Mouse (Mus musculus) limb, embryonic 13.5 days (tissue): Measurements from ENCODE around the gene Zfp536. TPM values are rescaled to one million over a fixed set of nuclear protein-coding genes. Genes with fewer than 3 reads are reported as not detected.

Experiments used
- ATAC-seq: fragments of 200-750 bp; cut with Nextera tagmentation; 2 replicates; pipeline ENCODE4 v1.8.0; 2017; ENCODE audit warnings: low read depth, moderate number of reproducible peaks, moderate TSS enrichment; ENCODE audit not compliant: low FRiP score
- H3K27ac ChIP-seq: fragments of 300-500 bp; sonication (generic); 2 replicates; pipeline ENCODE4 v1.5.1; 2015; ENCODE audit warnings: inconsistent platforms, mild to moderate bottlenecking, moderate library complexity
- H3K27me3 ChIP-seq: fragments of 300-500 bp; sonication (generic); 2 replicates; pipeline ENCODE4 v1.6.1; 2015; ENCODE audit warnings: mild to moderate bottlenecking, inconsistent platforms
- H3K36me3 ChIP-seq: fragments of 300-500 bp; sonication (generic); 2 replicates; pipeline ENCODE4 v1.6.1; 2015; ENCODE audit warnings: inconsistent platforms, mild to moderate bottlenecking, moderate library complexity
- H3K4me1 ChIP-seq: fragments of 300-500 bp; sonication (generic); 2 replicates; pipeline ENCODE4 v1.6.1; 2015; ENCODE audit warnings: inconsistent platforms
- H3K4me2 ChIP-seq: fragments of 300-500 bp; sonication (generic); replicated peaks from 2 replicates; pipeline ENCODE4 v1.6.1; 2015; ENCODE audit warnings: inconsistent platforms, mild to moderate bottlenecking, moderate library complexity
- H3K4me3 ChIP-seq: fragments of 300-500 bp; sonication (generic); 2 replicates; pipeline ENCODE4 v1.5.1; 2015; ENCODE audit warnings: moderate library complexity, mild to moderate bottlenecking, inconsistent platforms
- H3K9ac ChIP-seq: fragments of 300-500 bp; sonication (generic); 2 replicates; pipeline ENCODE4 v1.6.1; 2015; ENCODE audit warnings: mild to moderate bottlenecking, inconsistent platforms
- H3K9me3 ChIP-seq: fragments of 300-500 bp; sonication (generic); 2 replicates; pipeline ENCODE4 v1.6.1; 2016; ENCODE audit warnings: inconsistent platforms
- whole genome bisulfite sequencing: fragments of 180-500 bp; shearing (Covaris S2); methylation state at CpG from one replicate; pipeline ENCODE4 v1.1.7; 2015; 5-methylcytosine and 5-hydroxymethylcytosine counted together
- polyA plus RNA-seq: library from polyadenylated mRNA; unstranded; fragments of >200 nt; fragmentation: Nextera tagmentation; extraction: Ambion mirVana; gene quantifications from 2 replicates; pipeline ENCODE4 v1.2.1, GENCODE M21; 2015

Zfp536 gene
- polyA plus RNA-seq, 1 experiment from 2014 or later, result 6.6 TPM

GRCm38 (mm10) chr7:37559851-37560250 is 213.6 kb downstream of the Zfp536 start:
- Histone ChIP-seq H3K27ac (no peak overlapping the region), H3K9ac (no peak overlapping the region), H3K9me3 (no peaks in the 10 kb centered on the region), H3K4me1 (peaks cover 31% of the 10 kb centered on the region), H3K36me3 (no peaks in the 10 kb centered on the region), H3K27me3 (no peaks in the 10 kb centered on the region), H3K4me2 (no peak overlapping the region), H3K4me3 (no peak overlapping the region)
- WGBS, result 45% methylated on average over 3 of the region's 3 CpGs
- ATAC-seq, result no peak

GRCm38 (mm10) chr7:37559341-37559740 is 214.1 kb downstream of the Zfp536 start:
- Histone ChIP-seq H3K4me1 (peaks cover 26% of the 10 kb centered on the region), H3K9me3 (no peaks in the 10 kb centered on the region), H3K27me3 (no peaks in the 10 kb centered on the region), H3K36me3 (no peaks in the 10 kb centered on the region), H3K9ac (no peak overlapping the region), H3K27ac (no peak overlapping the region), H3K4me2 (no peak overlapping the region), H3K4me3 (no peak overlapping the region)
- WGBS, result 85% methylated on average over 6 of the region's 6 CpGs
- ATAC-seq, result no peak

- 0 out of 2 replicates have a peak, but pooled peaks cover 6% of the 10 kb centered on the region for H3K4me1 ChIP-seq
- no peak for ATAC-seq
- no peaks in the 10 kb centered on the region for H3K27me3 ChIP-seq
- no peak overlapping the region for H3K27ac ChIP-seq
- WGBS, result 80% methylated on average over 1 of the region's 1 CpGs
- H3K4me2 ChIP-seq, result no peak overlapping the region
- no peaks in the 10 kb centered on the region for H3K9me3 ChIP-seq
- H3K4me3 ChIP-seq, result no peak overlapping the region
- no peaks in the 10 kb centered on the region for H3K36me3 ChIP-seq
- H3K9ac ChIP-seq, result no peak overlapping the region
Measured at GRCm38 (mm10) chr7:37556811-37557210, 216.6 kb downstream of the Zfp536 start.

GRCm38 (mm10) chr7:37554405-37554804 is 219.0 kb downstream of the Zfp536 start:
- H3K4me1 ChIP-seq, result peaks cover 11% of the 10 kb centered on the region
- 66% methylated on average over 5 of the region's 5 CpGs for WGBS
- no peak overlapping the region for H3K4me2 ChIP-seq
- no peaks in the 10 kb centered on the region for H3K27me3 ChIP-seq
- no peak overlapping the region for H3K27ac ChIP-seq
- no peak overlapping the region for H3K4me3 ChIP-seq
- H3K9me3 ChIP-seq, result no peaks in the 10 kb centered on the region
- no peak overlapping the region for H3K9ac ChIP-seq
- H3K36me3 ChIP-seq, result no peaks in the 10 kb centered on the region
- ATAC-seq, result no peak

GRCm38 (mm10) chr7:37553646-37554045 is 219.8 kb downstream of the Zfp536 start:
- no peaks in the 10 kb centered on the region for H3K9me3 ChIP-seq
- H3K9ac ChIP-seq, result no peak overlapping the region
- no peaks in the 10 kb centered on the region for H3K27me3 ChIP-seq
- H3K4me2 ChIP-seq, result no peak overlapping the region
- H3K4me1 ChIP-seq, result peaks cover 16% of the 10 kb centered on the region
- H3K4me3 ChIP-seq, result no peak overlapping the region
- WGBS, result 60% methylated on average over 3 of the region's 3 CpGs
- H3K27ac ChIP-seq, result no peak overlapping the region
- no peaks in the 10 kb centered on the region for H3K36me3 ChIP-seq
- ATAC-seq, result no peak

GRCm38 (mm10) chr7:37552384-37552783 is 221.1 kb downstream of the Zfp536 start:
- WGBS, result 48% methylated on average over 3 of the region's 3 CpGs
- ATAC-seq, result no peak
- Histone ChIP-seq H3K27ac (no peak overlapping the region), H3K27me3 (no peaks in the 10 kb centered on the region), H3K9me3 (no peaks in the 10 kb centered on the region), H3K4me2 (no peak overlapping the region), H3K4me3 (no peak overlapping the region), H3K9ac (no peak overlapping the region), H3K36me3 (no peaks in the 10 kb centered on the region), H3K4me1 (peaks cover 16% of the 10 kb centered on the region)

GRCm38 (mm10) chr7:37548805-37549204 is 224.6 kb downstream of the Zfp536 start:
- H3K4me2 ChIP-seq, result no peak overlapping the region
- H3K27ac ChIP-seq, result no peak overlapping the region
- H3K9me3 ChIP-seq, result no peaks in the 10 kb centered on the region
- H3K4me1 ChIP-seq, result peaks cover 16% of the 10 kb centered on the region
- H3K9ac ChIP-seq, result no peak overlapping the region
- no peak overlapping the region for H3K4me3 ChIP-seq
- H3K36me3 ChIP-seq, result no peaks in the 10 kb centered on the region
- ATAC-seq, result no peak
- 65% methylated on average over 15 of the region's 15 CpGs for WGBS
- no peaks in the 10 kb centered on the region for H3K27me3 ChIP-seq

GRCm38 (mm10) chr7:37544011-37544410 is 229.4 kb downstream of the Zfp536 start:
- no peak overlapping the region for H3K9ac ChIP-seq
- H3K36me3 ChIP-seq, result no peaks in the 10 kb centered on the region
- no peaks in the 10 kb centered on the region for H3K27me3 ChIP-seq
- no peak for ATAC-seq
- 23% methylated on average over 6 of the region's 6 CpGs for WGBS
- no peak overlapping the region for H3K4me3 ChIP-seq
- H3K27ac ChIP-seq, result no peak overlapping the region
- no peaks in the 10 kb centered on the region for H3K9me3 ChIP-seq
- no peak overlapping the region for H3K4me2 ChIP-seq
- peaks cover 1% of the 10 kb centered on the region for H3K4me1 ChIP-seq

- Histone ChIP-seq H3K27ac (no peak overlapping the region), H3K36me3 (no peaks in the 10 kb centered on the region), H3K27me3 (no peaks in the 10 kb centered on the region), H3K9ac (no peak overlapping the region), H3K9me3 (no peaks in the 10 kb centered on the region), H3K4me3 (no peak overlapping the region), H3K4me1 (no peaks in the 10 kb centered on the region; the same call in 1 of the 2 replicates), H3K4me2 (no peak overlapping the region)
- 87% methylated on average over 7 of the region's 7 CpGs for WGBS
- no peak for ATAC-seq
Measured at GRCm38 (mm10) chr7:37542951-37543350, 230.5 kb downstream of the Zfp536 start.

- Histone ChIP-seq H3K27me3 (no peaks in the 10 kb centered on the region), H3K4me2 (no peak overlapping the region), H3K27ac (no peak overlapping the region), H3K4me1 (no peaks in the 10 kb centered on the region), H3K9me3 (no peaks in the 10 kb centered on the region), H3K36me3 (no peaks in the 10 kb centered on the region), H3K4me3 (no peak overlapping the region), H3K9ac (no peak overlapping the region)
- WGBS, result 82% methylated on average over 2 of the region's 2 CpGs
- ATAC-seq, result no peak
Measured at GRCm38 (mm10) chr7:37531166-37531565, 242.3 kb downstream of the Zfp536 start.

GRCm38 (mm10) chr7:37528311-37528710 is 245.1 kb downstream of the Zfp536 start:
- no peak for ATAC-seq
- Histone ChIP-seq H3K4me2 (no peak overlapping the region), H3K36me3 (no peaks in the 10 kb centered on the region), H3K4me3 (no peak overlapping the region), H3K27ac (no peak overlapping the region), H3K4me1 (no peaks in the 10 kb centered on the region), H3K27me3 (no peaks in the 10 kb centered on the region), H3K9ac (no peak overlapping the region), H3K9me3 (no peaks in the 10 kb centered on the region)
- WGBS, result 81% methylated on average over 9 of the region's 9 CpGs

- Histone ChIP-seq H3K4me1 (no peaks in the 10 kb centered on the region), H3K4me2 (no peak overlapping the region), H3K9ac (no peak overlapping the region), H3K36me3 (no peaks in the 10 kb centered on the region), H3K4me3 (no peak overlapping the region), H3K27me3 (no peaks in the 10 kb centered on the region), H3K9me3 (no peaks in the 10 kb centered on the region), H3K27ac (no peak overlapping the region)
- 80% methylated on average over 2 of the region's 2 CpGs for WGBS
- no peak for ATAC-seq
Measured at GRCm38 (mm10) chr7:37527890-37528289, 245.6 kb downstream of the Zfp536 start.

GRCm38 (mm10) chr7:37521407-37521806 is 252.0 kb downstream of the Zfp536 start:
- 58% methylated on average over 2 of the region's 2 CpGs for WGBS
- no peaks in the 10 kb centered on the region for H3K9me3 ChIP-seq
- no peaks in the 10 kb centered on the region for H3K36me3 ChIP-seq
- no peak overlapping the region for H3K27ac ChIP-seq
- H3K9ac ChIP-seq, result no peak overlapping the region
- no peak for ATAC-seq
- peaks cover 11% of the 10 kb centered on the region for H3K4me1 ChIP-seq
- no peaks in the 10 kb centered on the region for H3K27me3 ChIP-seq
- H3K4me3 ChIP-seq, result no peak overlapping the region
- no peak overlapping the region for H3K4me2 ChIP-seq
